Mouse (Mus musculus): ENCODE results near the gene Tmem9. TPM values are rescaled to one million over a fixed set of nuclear protein-coding genes. Genes with fewer than 3 reads are reported as not detected.

Tmem9 gene
- total RNA-seq (2021), result 10 to 100 TPM; 66.3 to 67.8 TPM
- long read RNA-seq, experiment 1, transcript Tmem9-203 (2 exons, 864 nt), result minor isoform, 7 of 88 reads
- long read RNA-seq, experiment 1, transcript Tmem9-201 (6 exons, 1,806 nt), result major isoform, 72 of 88 reads
- long read RNA-seq, experiment 1, partial matches to known transcripts, result 2 of 88 reads
- long read RNA-seq, experiment 1, other reads (novel, unspliced or antisense), result 3 of 88 reads
- long read RNA-seq, experiment 2, transcript Tmem9-201 (6 exons, 1,806 nt), result major isoform, 59 of 74 reads
- long read RNA-seq, experiment 2, partial matches to known transcripts, result 11 of 74 reads
- long read RNA-seq, experiment 2, other reads (novel, unspliced or antisense), result 3 of 74 reads

DNA sequence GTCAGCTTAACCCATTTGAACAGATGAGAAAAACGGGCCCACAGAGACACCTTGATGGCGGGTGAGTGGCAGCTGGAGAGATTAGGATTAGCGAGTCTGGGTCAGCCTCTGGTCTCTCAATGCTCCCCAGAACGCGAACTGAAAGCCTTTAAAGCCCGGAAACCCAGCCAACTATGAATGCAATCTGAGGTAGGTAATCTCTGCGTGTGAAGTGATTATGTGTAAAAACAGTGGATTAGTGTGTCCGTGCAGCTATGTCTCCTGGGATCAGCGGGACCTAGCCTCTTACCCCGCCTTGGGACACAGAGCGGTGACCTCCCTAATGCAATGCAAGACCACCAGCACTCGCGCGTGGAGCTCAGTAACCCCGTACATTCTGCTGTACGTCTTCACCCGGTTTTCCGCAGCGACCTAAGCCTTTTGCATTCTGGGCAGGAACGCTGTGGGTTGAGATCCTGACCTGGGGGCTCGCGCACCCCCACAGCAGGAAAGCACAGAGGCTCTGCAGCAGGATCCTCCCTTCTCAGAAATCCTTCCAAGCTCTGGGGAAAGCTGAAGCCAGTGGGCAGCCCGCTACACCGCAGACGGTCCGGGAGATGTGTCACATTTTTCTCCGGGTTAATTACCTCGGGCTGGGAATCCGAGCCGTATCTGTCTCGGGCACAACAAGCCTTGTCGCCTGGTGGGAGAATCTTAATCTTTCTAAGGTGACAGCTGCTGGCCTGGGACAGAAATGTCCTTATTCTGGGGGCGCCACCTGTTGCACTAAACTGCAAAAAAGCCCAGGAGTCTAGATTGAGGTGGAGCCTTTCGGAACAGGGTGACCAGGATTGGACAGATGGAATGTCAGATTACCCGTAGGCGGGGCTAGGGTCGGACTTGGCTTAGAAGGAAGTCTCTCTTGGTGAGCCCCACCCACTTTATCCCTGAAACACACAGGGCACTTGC lies at the start of gene Tmem9:
TSS of gene Tmem9 (plus strand) at position 940 of the 948 bp plus-strand sequence.
- peak; percentile 38 to 57 for DNase-seq (ENCODE audit: low spot score in 2 of 2)

DNA sequence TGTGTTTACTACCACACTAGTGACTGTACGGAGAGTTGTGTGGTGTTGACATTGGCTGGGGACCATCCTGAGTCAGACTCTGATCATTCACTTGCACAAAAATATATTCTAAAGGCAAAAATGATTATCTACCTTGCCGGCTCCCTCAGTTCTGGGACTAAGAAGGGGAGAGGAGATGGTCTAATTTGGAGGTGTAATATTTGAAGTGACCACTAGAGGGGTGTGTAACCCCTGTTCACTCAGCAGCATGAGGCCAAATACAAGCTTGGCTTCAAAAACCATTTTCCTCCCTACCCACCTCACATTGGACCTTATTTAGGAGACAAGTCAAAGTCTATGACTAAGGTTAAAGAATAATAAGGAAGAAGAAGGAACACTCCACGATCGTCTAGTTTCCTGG lies 49.5 kb upstream of the Tmem9 start:
- DNase-seq (ENCODE audit: low spot score in 2 of 2), result no peak

DNA sequence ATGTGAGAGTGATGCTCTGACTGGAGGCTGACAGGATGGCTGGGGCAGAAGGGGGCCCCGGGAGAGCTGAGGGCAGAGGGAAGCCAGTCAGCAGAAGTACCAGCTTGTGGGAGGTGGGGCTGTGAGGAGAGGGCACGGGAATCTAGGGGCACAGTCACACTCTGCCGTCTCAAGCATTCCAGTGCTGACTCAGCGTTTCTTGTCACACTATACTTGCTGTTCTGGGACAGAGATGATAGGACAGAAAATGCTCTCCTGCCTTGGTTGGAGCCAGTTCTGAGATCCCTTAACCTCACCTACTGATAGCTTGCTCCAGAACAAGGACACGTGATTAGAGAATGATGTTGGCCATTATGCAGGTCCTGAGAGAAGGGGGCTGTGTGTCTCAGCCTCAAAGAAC lies 44.8 kb upstream of the Tmem9 start:
- DNase-seq (ENCODE audit: low spot score in 2 of 2), result no peak

DNA sequence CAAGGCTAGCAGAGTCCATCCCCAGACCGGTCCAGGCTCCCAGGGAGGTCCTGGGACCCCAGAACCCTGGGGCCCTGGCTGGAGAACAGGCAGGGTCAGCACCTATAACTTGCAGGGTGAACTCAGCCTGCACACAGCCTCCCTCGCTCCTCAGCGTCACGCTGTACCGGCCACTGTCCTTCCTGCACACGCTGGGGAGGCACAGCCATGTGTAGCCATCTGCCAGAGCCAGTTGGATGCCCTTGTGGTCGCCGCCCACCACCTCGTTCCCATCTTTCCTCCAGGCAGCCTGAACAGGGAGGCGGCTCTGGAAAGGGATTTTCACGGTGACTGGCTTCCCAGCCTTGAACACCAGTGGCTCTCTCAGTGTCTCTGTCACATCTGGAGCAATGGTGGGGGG lies 43.4 kb upstream of the Tmem9 start:
- peak; percentile 41 to 62 for DNase-seq (ENCODE audit: low spot score in 2 of 2)

DNA sequence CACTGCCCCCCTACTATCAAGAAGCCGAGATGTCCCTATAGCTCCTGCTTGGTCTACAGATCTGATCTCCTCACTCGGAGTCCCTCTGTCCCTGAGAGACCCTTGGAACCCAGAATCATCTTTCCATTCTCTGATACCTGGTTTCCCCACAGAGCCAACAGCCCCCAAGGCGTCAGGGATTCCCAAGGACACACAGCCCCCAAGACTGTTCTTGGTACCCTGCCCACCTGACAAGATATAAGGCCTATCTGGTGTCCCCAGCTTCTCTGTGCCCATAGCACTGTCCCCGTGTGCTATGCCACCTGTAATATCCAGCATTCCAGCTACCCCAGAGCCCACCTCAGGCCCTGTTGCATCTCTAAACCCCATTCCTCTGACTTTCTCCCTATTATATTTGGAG lies 40.2 kb upstream of the Tmem9 start:
- DNase-seq (ENCODE audit: low spot score in 2 of 2), result no peak

DNA sequence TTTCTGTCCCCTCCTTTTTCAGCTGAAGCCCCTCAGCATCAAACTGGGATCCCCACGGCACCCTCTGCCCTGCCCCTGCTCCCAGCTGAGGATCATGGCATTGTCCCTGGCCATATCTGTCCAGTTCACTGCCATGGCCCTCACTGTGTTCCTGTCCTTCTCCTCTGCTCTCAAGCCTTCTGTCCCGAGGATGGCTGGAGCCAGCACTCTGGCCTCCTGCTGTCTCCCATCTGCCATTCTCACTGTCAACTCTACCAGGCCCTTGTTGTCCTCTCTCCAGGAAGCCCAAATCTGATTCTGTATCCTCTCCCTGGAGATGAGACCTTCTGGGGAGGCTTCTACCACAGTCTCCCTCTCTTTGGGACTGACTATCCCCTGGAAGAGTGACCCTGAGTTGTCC lies 37.5 kb upstream of the Tmem9 start:
- no peak for DNase-seq (ENCODE audit: low spot score in 2 of 2)

DNA sequence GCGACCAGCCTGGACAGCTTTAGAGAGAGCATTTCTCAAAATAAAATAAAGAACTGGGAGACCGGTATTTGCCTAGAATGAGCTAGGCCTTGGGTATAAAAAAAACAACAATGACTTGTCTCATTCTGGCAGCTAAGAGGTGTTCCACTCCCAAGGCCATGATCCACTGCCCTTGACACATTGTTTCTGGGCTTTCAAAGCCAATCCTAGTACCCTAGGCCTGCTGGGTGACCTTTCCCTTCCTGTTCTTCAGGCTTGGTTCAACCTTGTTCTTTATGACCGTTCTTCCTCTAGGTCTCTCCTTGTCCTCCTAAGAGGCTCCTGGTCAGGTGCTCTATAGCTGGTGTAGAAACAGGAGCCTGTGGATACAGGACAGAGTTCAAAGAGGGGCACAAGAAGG lies 35.4 kb upstream of the Tmem9 start:
- no peak for DNase-seq (ENCODE audit: low spot score in 2 of 2)

DNA sequence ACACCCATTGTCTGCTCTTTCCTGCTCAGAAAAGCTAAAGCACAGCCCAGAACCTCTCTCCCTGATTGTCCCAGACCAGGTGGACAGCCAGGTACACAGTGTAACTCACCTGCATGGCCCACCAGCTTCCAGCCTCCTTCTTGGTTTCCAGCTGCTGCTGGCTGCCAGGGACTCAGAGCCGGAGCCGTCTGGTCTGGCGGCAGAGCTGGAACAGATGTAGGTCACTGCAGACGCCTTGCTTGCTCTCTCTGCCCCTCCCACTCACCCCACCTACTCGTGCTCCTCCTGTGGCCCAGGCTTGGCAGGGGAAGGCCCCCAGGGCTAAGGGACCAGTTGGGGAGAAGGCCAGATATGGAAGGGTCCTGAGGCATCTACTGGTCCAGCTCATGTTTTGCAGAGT lies 23.8 kb upstream of the Tmem9 start:
- DNase-seq (ENCODE audit: low spot score in 2 of 2), result no peak

DNA sequence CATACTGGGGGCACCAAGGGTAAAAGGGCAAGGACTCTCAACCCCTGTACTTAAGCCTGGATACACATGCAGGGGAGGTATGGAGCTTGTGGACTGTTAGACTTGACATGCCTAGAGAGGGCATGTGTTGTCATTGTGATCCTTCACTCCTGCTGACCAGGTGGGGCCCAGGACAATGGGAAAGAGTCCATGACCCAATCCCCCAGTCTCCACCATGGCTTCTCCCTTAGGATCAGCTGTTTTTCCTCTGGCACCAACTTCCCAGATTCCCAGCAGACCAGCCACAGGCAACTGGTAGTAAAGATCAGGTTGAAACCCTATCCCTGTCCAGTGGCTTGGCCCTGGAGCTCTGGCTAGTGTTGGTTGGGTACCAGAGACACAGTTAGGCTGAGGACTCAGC lies 18.1 kb upstream of the Tmem9 start:
- no peak for DNase-seq (ENCODE audit: low spot score in 2 of 2)

DNA sequence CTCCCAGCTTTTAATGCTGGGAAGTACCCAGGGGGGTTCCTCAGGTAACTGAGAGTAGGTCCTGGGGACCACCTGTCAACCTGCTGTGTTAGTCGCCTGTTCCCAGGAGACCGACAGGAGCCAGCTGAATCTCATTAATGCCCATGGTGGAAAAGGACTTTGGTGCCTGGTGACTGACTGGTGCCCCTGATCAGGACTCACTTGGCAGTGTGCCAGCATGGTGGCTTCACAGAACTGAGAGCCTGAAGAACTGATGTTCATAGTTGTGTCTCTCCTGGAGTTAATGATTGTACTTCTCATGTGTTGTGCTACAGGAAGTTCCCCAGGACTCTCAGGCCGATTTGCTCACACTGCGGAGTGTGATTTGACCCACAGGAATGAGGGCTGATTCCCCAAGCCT lies 14.5 kb upstream of the Tmem9 start:
- no peak for DNase-seq (ENCODE audit: low spot score in 2 of 2)

DNA sequence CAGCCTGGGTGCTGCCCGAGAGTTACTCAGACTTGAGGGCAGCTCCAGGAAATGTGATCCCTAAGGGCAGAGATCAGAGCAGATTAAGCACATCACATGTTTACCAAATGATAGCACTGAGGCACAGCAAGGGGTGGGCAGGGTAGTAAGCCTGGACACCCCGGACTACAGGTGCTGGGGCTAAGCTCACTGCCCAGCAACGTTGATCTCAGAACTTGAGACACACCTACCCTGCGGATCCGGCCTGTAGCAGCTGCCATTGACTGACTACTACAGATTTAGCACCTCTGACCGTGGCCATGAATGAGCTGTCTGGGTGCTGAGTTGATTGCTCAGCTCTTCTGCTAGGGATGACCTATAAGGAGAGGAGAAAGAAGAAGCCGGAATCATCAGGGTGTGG lies 10.4 kb upstream of the Tmem9 start:
- DNase-seq (ENCODE audit: low spot score in 2 of 2), result no peak

DNA sequence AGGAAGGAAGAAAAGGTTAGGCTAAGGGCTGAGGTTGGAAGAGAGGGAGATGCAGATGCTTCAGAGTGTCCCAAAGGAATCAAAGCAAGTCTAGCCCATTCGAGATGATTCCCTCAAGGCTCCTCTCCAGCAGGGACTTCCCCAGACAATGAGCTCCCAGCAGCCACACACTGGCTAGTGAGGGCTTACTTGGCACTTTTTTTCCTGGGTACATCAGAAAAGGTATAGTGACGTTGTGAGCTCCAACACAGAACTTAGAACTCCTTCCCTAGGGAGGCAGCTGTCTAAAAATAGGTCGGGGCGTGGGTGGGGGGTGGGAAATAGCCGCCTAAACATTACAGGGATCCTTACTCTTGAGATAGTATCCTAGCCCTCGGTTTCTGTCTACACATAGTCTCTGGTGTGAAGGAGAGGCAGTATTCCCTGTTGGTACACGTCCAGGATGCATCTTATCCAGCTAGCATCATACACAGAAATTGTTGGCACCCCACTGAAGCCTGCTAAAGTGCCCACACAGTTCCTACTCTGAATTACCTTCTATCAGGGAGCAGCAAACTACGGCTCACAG lies 8.1 kb upstream of the Tmem9 start:
- peak in 1 of 2 experiments; percentile 12 for DNase-seq (ENCODE audit: low spot score in 2 of 2)

DNA sequence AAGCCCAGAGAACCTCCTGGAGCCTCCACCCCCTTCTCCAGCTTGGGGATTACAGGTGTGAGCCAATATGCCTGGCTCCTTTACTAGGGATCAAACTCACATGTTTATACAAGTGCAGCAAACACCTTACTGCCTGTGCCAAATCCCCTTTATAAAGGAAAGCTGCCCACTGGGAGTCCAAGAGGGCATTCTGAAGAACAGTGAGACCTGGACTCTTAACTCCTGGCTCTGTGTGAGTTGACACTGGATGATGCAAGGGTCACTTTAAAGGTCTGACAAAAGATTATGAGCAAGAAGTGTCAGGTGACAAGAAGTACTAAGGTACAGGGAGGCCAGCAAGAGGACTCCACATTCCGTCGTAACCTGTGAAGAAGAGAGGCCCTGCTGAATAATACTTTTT lies 6.5 kb upstream of the Tmem9 start:
- no peak for DNase-seq (ENCODE audit: low spot score in 2 of 2)

DNA sequence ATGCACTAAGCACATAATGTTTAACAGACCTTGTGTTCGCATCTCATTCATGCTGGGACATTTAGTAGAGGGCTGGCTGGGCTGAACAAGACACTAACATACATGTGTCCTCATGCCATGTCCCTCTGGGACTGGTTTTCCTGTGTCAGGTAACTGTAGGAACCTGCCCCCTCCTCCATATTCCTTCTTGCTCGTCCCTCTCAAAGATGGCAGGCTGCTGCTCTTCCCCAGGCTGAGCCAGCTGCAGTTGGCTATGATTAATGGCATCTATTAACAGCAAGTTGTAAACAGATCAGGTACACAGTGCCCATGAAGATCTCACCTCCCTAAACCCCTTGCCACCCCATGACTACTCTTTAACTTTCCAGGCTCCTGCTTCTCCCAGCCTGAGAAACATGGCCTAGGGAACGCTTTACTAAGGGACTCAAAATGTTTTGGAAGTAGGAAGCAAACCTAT lies 1.6 kb upstream of the Tmem9 start, which contains the start of gene Igfn1:
TSS of gene Igfn1 (minus strand) at position 51 of the 457 bp plus-strand sequence.
- DNase-seq (ENCODE audit: low spot score in 2 of 2), result no peak

DNA sequence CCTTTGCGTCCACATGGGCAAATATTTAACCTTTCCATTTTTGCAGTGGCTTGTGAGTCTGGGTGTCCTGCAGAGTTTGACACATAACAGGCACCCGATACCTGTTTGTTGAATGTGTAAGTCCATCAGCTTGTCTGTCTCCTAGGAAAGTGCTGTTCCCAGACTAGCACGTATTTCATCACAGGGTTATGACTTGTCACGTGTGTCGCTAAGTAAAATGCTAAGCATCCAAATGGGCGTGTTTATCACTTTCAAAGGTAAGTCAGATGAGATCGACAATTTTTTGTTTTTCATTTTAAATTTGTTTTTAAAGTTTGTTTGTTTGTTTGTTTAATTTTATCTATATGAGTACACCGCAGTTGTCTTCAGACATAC lies 196 bp downstream of the Tmem9 start:
- no peak for DNase-seq (ENCODE audit: low spot score in 2 of 2)

DNA sequence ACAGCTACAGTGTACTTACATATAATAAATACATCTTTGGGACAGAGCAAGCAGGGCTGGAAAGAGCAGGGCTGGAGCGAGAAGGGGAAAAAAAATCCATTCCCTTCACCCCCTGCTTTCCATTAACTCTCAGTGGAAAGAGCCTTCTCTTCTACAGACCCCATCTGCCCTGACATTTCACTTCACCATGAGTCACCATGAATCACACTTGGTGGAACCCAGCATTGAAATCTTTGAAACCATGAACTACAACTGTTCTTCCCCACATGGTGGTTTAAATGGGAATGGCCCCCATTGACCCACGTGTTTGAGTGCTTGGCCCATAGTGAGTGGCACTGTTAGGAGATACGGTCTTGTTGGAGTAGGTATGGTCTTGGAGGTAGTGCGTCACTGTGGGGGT lies 2.3 kb downstream of the Tmem9 start:
- no peak for DNase-seq (ENCODE audit: low spot score in 2 of 2)

DNA sequence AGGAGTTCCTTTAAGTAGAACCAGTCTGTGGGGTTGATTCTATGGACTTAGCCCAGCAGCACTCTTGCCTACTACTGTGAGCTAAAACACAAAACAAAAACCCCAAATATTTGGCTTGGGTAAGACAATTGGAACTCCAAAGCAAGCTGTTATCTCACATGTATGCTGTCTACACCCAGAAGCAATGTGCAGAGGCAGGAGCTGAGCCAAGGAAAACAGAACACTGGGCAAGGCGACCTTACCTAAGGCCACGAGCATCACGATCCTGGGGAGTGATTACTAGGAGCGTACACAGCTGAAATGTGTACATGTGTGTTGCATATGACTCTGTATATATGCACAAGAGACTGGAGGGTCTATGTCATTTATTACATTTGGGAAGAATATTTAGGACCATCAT lies 5.6 kb downstream of the Tmem9 start:
- DNase-seq (ENCODE audit: low spot score in 2 of 2), result no peak

DNA sequence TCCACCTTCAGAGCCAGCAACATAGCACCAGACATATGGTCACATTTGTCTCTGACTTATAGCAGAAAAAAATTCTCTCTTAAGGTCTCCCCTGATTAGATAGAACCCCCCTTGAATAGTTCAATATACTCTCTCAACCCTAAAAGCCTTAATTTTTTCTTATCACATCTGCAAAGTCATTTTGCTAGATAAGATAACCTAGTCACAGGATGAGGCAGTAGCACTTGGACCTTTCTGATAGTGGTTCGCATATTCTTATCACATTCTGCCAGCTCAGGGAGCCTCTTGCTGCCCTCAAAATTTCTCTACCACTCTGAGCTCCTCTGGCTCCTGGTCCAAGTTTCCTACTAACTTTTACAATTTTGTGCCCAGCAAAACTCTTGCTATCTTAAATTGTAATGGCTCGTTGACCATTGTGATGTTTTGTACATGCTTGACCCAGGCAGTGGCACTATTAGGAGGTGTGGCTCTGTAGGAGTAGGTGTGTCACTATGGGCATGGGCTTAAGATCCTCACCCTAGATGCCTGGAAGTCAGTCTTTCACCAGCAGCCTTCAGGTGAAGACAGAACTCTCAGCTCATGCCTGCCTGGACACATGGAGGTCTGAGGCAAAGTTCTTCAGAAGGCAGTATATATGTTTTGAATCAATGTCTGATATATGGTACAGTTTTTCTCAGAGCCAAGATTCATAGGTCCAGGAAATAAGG lies 7.0 kb downstream of the Tmem9 start:
- no peak for DNase-seq (ENCODE audit: low spot score in 2 of 2)

DNA sequence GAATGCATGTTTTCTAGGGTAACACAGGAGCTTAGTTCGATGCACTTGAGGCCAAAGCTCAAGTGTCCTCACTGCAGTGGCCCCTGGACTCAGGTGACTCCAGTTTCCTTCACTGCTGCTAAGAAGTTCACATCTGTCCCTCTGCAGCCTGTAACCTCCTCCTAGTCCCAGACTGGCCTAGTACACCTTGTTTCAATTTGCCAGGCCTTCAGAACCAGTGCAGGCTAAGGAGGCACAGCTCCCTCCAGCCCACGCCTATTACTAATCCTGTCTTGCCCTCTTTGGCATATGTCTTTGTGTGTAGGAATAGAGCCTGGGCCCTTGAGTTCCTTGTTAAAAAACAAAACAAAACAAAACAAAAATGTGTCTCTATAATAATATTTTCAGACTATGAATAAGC lies 9.4 kb downstream of the Tmem9 start:
- no peak for DNase-seq (ENCODE audit: low spot score in 2 of 2)

DNA sequence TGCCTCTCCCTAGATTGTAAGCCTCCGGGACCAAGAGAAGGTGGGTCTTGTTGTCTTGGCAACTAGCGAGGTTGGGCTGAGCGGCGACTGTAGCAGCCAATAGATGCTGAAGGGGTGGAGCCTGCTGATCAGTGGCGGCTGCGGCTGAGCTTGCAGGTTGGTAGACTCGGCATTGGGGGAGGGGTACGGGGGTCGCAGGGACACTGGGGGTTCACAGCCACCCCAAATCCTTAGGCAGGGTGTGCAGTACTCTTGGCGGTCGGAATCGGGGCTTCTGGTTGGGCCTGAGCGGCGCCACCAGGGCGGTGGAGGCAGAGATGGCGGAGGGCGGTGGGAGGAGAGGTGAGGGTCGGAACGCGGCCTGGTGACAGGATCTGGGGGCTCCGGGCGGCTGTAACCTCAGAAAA lies 10.0 kb downstream of the Tmem9 start:
- DNase-seq (ENCODE audit: low spot score in 2 of 2), result peak; percentile 94 to 95

All from left cerebral cortex, adult 18-20 months (tissue).